Mouse (Mus musculus) liver, embryonic 11.5 days (tissue): Measurements from ENCODE around the gene Dhx9. TPM values are rescaled to one million over a fixed set of nuclear protein-coding genes. Genes with fewer than 3 reads are reported as not detected.
"Not testable (repeated sequence)": the region's sequence is repeated elsewhere in the genome, so short reads cannot be mapped to it uniquely, and the experiment has no call there.

Source experiments
- ATAC-seq: fragments of 200-750 bp; cut with Nextera tagmentation; replicated peaks from 2 replicates; pipeline ENCODE4 v1.8.0; 2017; ENCODE audit warnings: moderate number of reproducible peaks, mild to moderate bottlenecking, moderate TSS enrichment, moderate library complexity; ENCODE audit not compliant: low FRiP score
- DNase-seq: peaks from one replicate; pipeline ENCODE4 v3.0.0-alpha.2; 2017; ENCODE audit warnings: low spot score
- H3K27ac ChIP-seq: fragments of 300-500 bp; sonication (generic); 2 replicates; pipeline ENCODE4 v1.5.1; 2014; ENCODE audit warnings: mild to moderate bottlenecking, low read depth, low read length, control low read depth
- H3K27me3 ChIP-seq: fragments of 300-500 bp; sonication (generic); replicated peaks from 2 replicates; pipeline ENCODE4 v1.6.1; 2014; ENCODE audit warnings: low read length, mixed read lengths; ENCODE audit not compliant: control insufficient read depth, insufficient read depth
- H3K36me3 ChIP-seq: fragments of 300-500 bp; sonication (generic); 2 replicates; pipeline ENCODE4 v1.6.1; 2014; ENCODE audit warnings: mild to moderate bottlenecking, low read length, moderate library complexity, mixed read lengths; ENCODE audit not compliant: control insufficient read depth, insufficient read depth
- H3K4me1 ChIP-seq: fragments of 300-500 bp; sonication (generic); replicated peaks from 2 replicates; pipeline ENCODE4 v1.6.1; 2014; ENCODE audit warnings: low read length, mixed read lengths; ENCODE audit not compliant: control insufficient read depth, insufficient read depth
- H3K4me2 ChIP-seq: fragments of 300-500 bp; sonication (generic); 2 replicates; pipeline ENCODE4 v1.6.1; 2014; ENCODE audit warnings: mild to moderate bottlenecking, control low read depth, moderate library complexity
- H3K4me3 ChIP-seq: fragments of 300-500 bp; sonication (generic); 2 replicates; pipeline ENCODE4 v1.5.1; 2014; ENCODE audit warnings: low read depth, low read length, control low read depth
- H3K9ac ChIP-seq: fragments of 300-500 bp; sonication (generic); 2 replicates; pipeline ENCODE4 v1.6.1; 2014; ENCODE audit warnings: low read depth, low read length, control low read depth
- H3K9me3 ChIP-seq: fragments of 300-500 bp; sonication (generic); 2 replicates; pipeline ENCODE4 v1.6.1; 2016; ENCODE audit warnings: low read length, inconsistent platforms, mixed read lengths; ENCODE audit not compliant: control insufficient read depth
- WGBS: fragments of 180-500 bp; shearing (Covaris S2); extraction: QIAGEN DNeasy Blood & Tissue Kit; methylation state at CpG from one replicate; pipeline ENCODE4 v1.1.7; 2014; 5-methylcytosine and 5-hydroxymethylcytosine counted together
- polyA plus RNA-seq: library from polyadenylated mRNA; unstranded; fragments of >200 nt; fragmentation: Nextera tagmentation; extraction: Ambion mirVana; gene quantifications from 2 replicates; pipeline ENCODE4 v1.2.1, GENCODE M21; 2014

Gene Dhx9
- polyA plus RNA-seq, 1 experiment from 2014 or later = 16.0 TPM

- Histone ChIP-seq H3K27me3 (no peaks in the 10 kb centered on the region), H3K9ac (no peak overlapping the region), H3K4me1 (no peaks in the 10 kb centered on the region; the same call in 1 of the 2 replicates), H3K4me3 (no peak overlapping the region), H3K27ac (no peak overlapping the region), H3K9me3 (no peaks in the 10 kb centered on the region), H3K36me3 (no peaks in the 10 kb centered on the region), H3K4me2 (no peak overlapping the region)
- DNase-seq (no peak), ATAC-seq (no peak)
- 90% methylated on average over 2 of the region's 2 CpGs for WGBS
Observed at GRCm38 (mm10) chr1:153491345-153491744, 3.9 kb upstream of the Dhx9 start.

- 84% methylated on average over 4 of the region's 4 CpGs for WGBS
- Histone ChIP-seq H3K27me3 (no peaks in the 10 kb centered on the region), H3K36me3 (no peaks in the 10 kb centered on the region), H3K4me2 (no peak overlapping the region), H3K27ac (no peak overlapping the region), H3K9me3 (no peaks in the 10 kb centered on the region), H3K9ac (no peak overlapping the region), H3K4me1 (peaks cover 7% of the 10 kb centered on the region), H3K4me3 (no peak overlapping the region)
- DNase-seq (no peak), ATAC-seq (no peak)
Observed at GRCm38 (mm10) chr1:153489963-153490362, 2.5 kb upstream of the Dhx9 start.

GRCm38 (mm10) chr1:153489540-153489939 is 2.1 kb upstream of the Dhx9 start:
- H3K4me2 ChIP-seq = no peak overlapping the region
- ATAC-seq (no peak), DNase-seq (no peak)
- H3K4me1 ChIP-seq = peaks cover 11% of the 10 kb centered on the region
- no peak overlapping the region for H3K4me3 ChIP-seq
- no peaks in the 10 kb centered on the region for H3K9me3 ChIP-seq
- no peaks in the 10 kb centered on the region for H3K27me3 ChIP-seq
- H3K9ac ChIP-seq = no peak overlapping the region
- no peak overlapping the region for H3K27ac ChIP-seq
- WGBS = 58% methylated on average over 2 of the region's 2 CpGs
- H3K36me3 ChIP-seq = no peaks in the 10 kb centered on the region

- ATAC-seq = no peak
- Histone ChIP-seq H3K9ac (no peak overlapping the region), H3K27ac (no peak overlapping the region), H3K9me3 (no peaks in the 10 kb centered on the region), H3K4me3 (no peak overlapping the region), H3K4me2 (no peak overlapping the region), H3K27me3 (no peaks in the 10 kb centered on the region), H3K36me3 (no peaks in the 10 kb centered on the region), H3K4me1 (peaks cover 14% of the 10 kb centered on the region)
- WGBS = 44% methylated on average over 7 of the region's 7 CpGs
- DNase-seq = no peak
Observed at GRCm38 (mm10) chr1:153489132-153489531, 1.7 kb upstream of the Dhx9 start.

- Histone ChIP-seq H3K27me3 (no peaks in the 10 kb centered on the region), H3K9me3 (no peaks in the 10 kb centered on the region), H3K36me3 (peaks cover 3% of the 10 kb centered on the region)
Observed at GRCm38 (mm10) chr1:153486767-153487499, 527 bp downstream of the Dhx9 start.

GRCm38 (mm10) chr1:153486120-153486519 is 1.3 kb downstream of the Dhx9 start:
- not testable (repeated sequence) for H3K36me3 ChIP-seq, H3K27ac ChIP-seq, DNase-seq, ATAC-seq, H3K9me3 ChIP-seq, H3K27me3 ChIP-seq
- H3K4me1 ChIP-seq = peaks cover 14% of the 10 kb centered on the region
- peak overlapping the region; percentile 67 for H3K4me2 ChIP-seq
- 5% methylated on average over 6 of the region's 6 CpGs for WGBS
- peak overlapping the region; percentile 100 for H3K4me3 ChIP-seq
- H3K9ac ChIP-seq = peak overlapping the region; percentile 100

More at GRCm38 (mm10) chr1:153486767-153487499, 527 bp downstream of the Dhx9 start:
- DNase-seq (peak; percentile 61), ATAC-seq (peak; percentile 71)
- peak overlapping the region; percentile 67 for H3K4me2 ChIP-seq
- H3K4me1 ChIP-seq = peaks cover 14% of the 10 kb centered on the region
- H3K27ac ChIP-seq = peak overlapping the region; percentile 91
- H3K4me3 ChIP-seq = peak overlapping the region; percentile 100
- peak overlapping the region; percentile 100 for H3K9ac ChIP-seq
- under 1% methylated on average over 64 of the region's 64 CpGs for WGBS

GRCm38 (mm10) chr1:153485201-153485796 is 2.2 kb downstream of the Dhx9 start:
- 50% methylated on average over 2 of the region's 2 CpGs for WGBS
- H3K27ac ChIP-seq = no peak overlapping the region
- H3K4me1 ChIP-seq = peaks cover 14% of the 10 kb centered on the region
- DNase-seq = no peak
- H3K4me2 ChIP-seq = peak overlapping the region; percentile 67
- no peak for ATAC-seq
- H3K9ac ChIP-seq = no peak overlapping the region
- no peaks in the 10 kb centered on the region for H3K9me3 ChIP-seq
- H3K4me3 ChIP-seq = peak overlapping the region; percentile 100
- H3K36me3 ChIP-seq = peaks cover 14% of the 10 kb centered on the region
- no peaks in the 10 kb centered on the region for H3K27me3 ChIP-seq

GRCm38 (mm10) chr1:153481025-153481412 is 6.4 kb downstream of the Dhx9 start:
- Histone ChIP-seq H3K27me3 (no peaks in the 10 kb centered on the region), H3K4me1 (peaks cover 14% of the 10 kb centered on the region), H3K36me3 (peaks cover 47% of the 10 kb centered on the region), H3K9me3 (no peaks in the 10 kb centered on the region), H3K4me2 (no peak overlapping the region), H3K9ac (no peak overlapping the region), H3K27ac (no peak overlapping the region), H3K4me3 (no peak overlapping the region)
- DNase-seq (no peak), ATAC-seq (no peak)
- 64% methylated on average over 1 of the region's 1 CpGs for WGBS
